8 mouse cellular contexts compared by ENCODE assay signal in the genomic region with DNA sequence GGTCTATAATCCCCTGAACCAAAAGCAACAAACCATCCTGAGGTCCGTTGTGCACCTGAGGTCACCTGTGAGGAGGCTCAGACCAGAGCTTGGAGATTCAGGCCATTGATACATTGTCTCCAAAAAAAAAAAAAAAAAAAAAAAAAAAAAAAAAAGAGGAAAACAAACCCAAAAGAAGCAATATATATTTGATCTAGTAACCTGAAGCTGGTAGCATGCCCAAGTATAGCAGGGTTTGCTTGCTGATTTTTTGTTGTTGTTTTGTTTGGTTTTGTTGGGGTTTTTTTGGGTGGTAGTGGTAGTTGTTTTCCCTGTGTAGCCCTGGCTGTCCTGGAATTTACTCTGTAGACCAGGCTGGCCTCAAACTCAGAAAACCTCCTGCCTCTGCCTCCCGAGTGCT. TPM values are rescaled to one million over a fixed set of nuclear protein-coding genes. Genes with fewer than 3 reads are reported as not detected.
DNase-seq lines count a peak whose midpoint lies in the region; ATAC-seq and TF ChIP-seq lines count a peak whose summit lies in the region.

No protein-coding gene starts in this region.

- H3K9me3 ChIP-seq in kidney, embryonic 14.5 days (ENCODE audit: control insufficient read depth, low read length), result no peaks in the 10 kb centered on the region
- no peaks in the 10 kb centered on the region for H3K9me3 ChIP-seq in MEL (replicated peaks; ENCODE audit: insufficient read depth, low read length)
- no peaks in the 10 kb centered on the region for H3K9me3 ChIP-seq in forebrain, embryonic 16.5 days (ENCODE audit: control insufficient read depth, low read length)
- H3K9me3 ChIP-seq in liver, embryonic 15.5 days (replicated peaks), result no peaks in the 10 kb centered on the region

- no peak overlapping the region for H3K27ac ChIP-seq in kidney, embryonic 14.5 days (ENCODE audit: low read depth, low read length)
- H3K27ac ChIP-seq in MEL (ENCODE audit: control insufficient read depth, low read depth, low read length), result no peak overlapping the region
- H3K27ac ChIP-seq in forebrain, embryonic 16.5 days (ENCODE audit: low read length), result no peak overlapping the region
- H3K27ac ChIP-seq in liver, embryonic 15.5 days (replicated peaks), result no peak overlapping the region

- peaks cover 26% of the 10 kb centered on the region for H3K79me2 ChIP-seq in MEL (ENCODE audit: control insufficient read depth, insufficient read depth, low read length, poor library complexity)

- DNase-seq in kidney, adult 8-10 months, result no peak
- DNase-seq in MEL (ENCODE audit: low read depth, low spot score), result no peak
- DNase-seq in frontal cortex, postnatal 14 days (ENCODE audit: low spot score in 2 of 2), result no peak
- DNase-seq in cerebellum, adult 8-10 months, result no peak
- DNase-seq in ovary, postnatal 14 days (ENCODE audit: low spot score), result no peak

- H3K9ac ChIP-seq in kidney, embryonic 14.5 days (ENCODE audit: low read depth, low read length), result peak overlapping the region; percentile 42; the same call in 1 of the 2 replicates
- H3K9ac ChIP-seq in MEL (ENCODE audit: control insufficient read depth, low read depth, low read length, poor library complexity, severe bottlenecking), result peak overlapping the region; percentile 28
- no peak overlapping the region for H3K9ac ChIP-seq in forebrain, embryonic 16.5 days (replicated peaks; ENCODE audit: low read depth, low read length)
- H3K9ac ChIP-seq in liver, embryonic 15.5 days, result peak overlapping the region; percentile 56

- no peak for TF ChIP-seq EP300 in MEL (IDR thresholded peaks at IDR 0.05; ENCODE audit: low read depth in 1 of 2, low read length in 2 of 2)

- no peak for TF ChIP-seq POLR2A in MEL (IDR thresholded peaks at IDR 0.05; ENCODE audit: control insufficient read depth in 1 of 2, insufficient read depth in 1 of 2, low read depth in 1 of 2, low read length in 2 of 2, poor library complexity in 1 of 2)

- H3K36me3 ChIP-seq in kidney, embryonic 14.5 days (ENCODE audit: control insufficient read depth, insufficient read depth, low read length), result peaks cover 8% of the 10 kb centered on the region; the same call in 1 of the 2 replicates
- H3K36me3 ChIP-seq in MEL (ENCODE audit: control insufficient read depth in 1 of 2, insufficient read depth in 2 of 2, low read length in 2 of 2), result peaks cover 6 to 8% of the 10 kb centered on the region in 2 experiments
- H3K36me3 ChIP-seq in forebrain, embryonic 16.5 days (ENCODE audit: control insufficient read depth, insufficient read depth), result no peaks in the 10 kb centered on the region
- H3K36me3 ChIP-seq in liver, embryonic 15.5 days (replicated peaks), result peaks cover 30% of the 10 kb centered on the region

- H3K27me3 ChIP-seq in kidney, embryonic 14.5 days (ENCODE audit: control insufficient read depth, insufficient read depth, low read length), result no peaks in the 10 kb centered on the region
- no peaks in the 10 kb centered on the region for H3K27me3 ChIP-seq in MEL (ENCODE audit: control insufficient read depth in 1 of 2, insufficient read depth in 2 of 2, low read length in 2 of 2)
- no peaks in the 10 kb centered on the region for H3K27me3 ChIP-seq in forebrain, embryonic 16.5 days (replicated peaks; ENCODE audit: control insufficient read depth, insufficient read depth, low read length)
- no peaks in the 10 kb centered on the region for H3K27me3 ChIP-seq in liver, embryonic 15.5 days

- no peak for TF ChIP-seq CTCF in MEL (IDR thresholded peaks at IDR 0.05 in 2 of 3, conservative IDR thresholded peaks at IDR 0.05 in 1 of 3; ENCODE audit: control insufficient read depth in 1 of 3, insufficient read depth in 1 of 3, low read depth in 2 of 3, low read length in 3 of 3, poor library complexity in 1 of 3, severe bottlenecking in 1 of 3)

- H3K4me1 ChIP-seq in kidney, embryonic 14.5 days (ENCODE audit: control insufficient read depth, insufficient read depth, low read length), result peaks cover 4% of the 10 kb centered on the region; the same call in 1 of the 2 replicates
- peaks cover 6 to 7% of the 10 kb centered on the region in 2 experiments; a peak in 3 of 4 replicates for H3K4me1 ChIP-seq in MEL (ENCODE audit: control insufficient read depth in 1 of 2, insufficient read depth in 2 of 2, low read length in 2 of 2)
- H3K4me1 ChIP-seq in forebrain, embryonic 16.5 days (replicated peaks; ENCODE audit: control insufficient read depth, insufficient read depth, low read length), result peaks cover 7% of the 10 kb centered on the region
- peaks cover 22% of the 10 kb centered on the region for H3K4me1 ChIP-seq in liver, embryonic 15.5 days (replicated peaks)

- H3K4me3 ChIP-seq in kidney, embryonic 14.5 days (ENCODE audit: low read length), result peak overlapping the region; percentile 65; the same call in 1 of the 2 replicates
- H3K4me3 ChIP-seq in MEL (ENCODE audit: control insufficient read depth in 1 of 2, insufficient read depth in 1 of 2, low read depth in 2 of 2, low read length in 2 of 2), result peak overlapping the region; percentile 53 to 93
- 0 out of 2 replicates have a peak overlapping the region, but pooled peaks have one; percentile 5 for H3K4me3 ChIP-seq in forebrain, embryonic 16.5 days (replicated peaks; ENCODE audit: low read length)
- H3K4me3 ChIP-seq in liver, embryonic 15.5 days (replicated peaks), result peak overlapping the region; percentile 82

- no peak for TF ChIP-seq RAD21 in MEL (IDR thresholded peaks at IDR 0.05; ENCODE audit: low read depth, low read length)

- WGBS in kidney, embryonic 14.5 days, result 78% methylated on average over 2 of the region's 2 CpGs
- 74% methylated on average over 2 of the region's 2 CpGs for WGBS in forebrain, embryonic 16.5 days
- WGBS in liver, embryonic 15.5 days (ENCODE audit: insufficient replicate concordance), result 64% methylated on average over 2 of the region's 2 CpGs

- ATAC-seq in kidney, embryonic 14.5 days (ENCODE audit: low FRiP score, low TSS enrichment), result no peak
- no peak for ATAC-seq in forebrain, embryonic 16.5 days
- ATAC-seq in liver, embryonic 15.5 days (ENCODE audit: insufficient read depth), result no peak

- peak overlapping the region; percentile 48 for H3K4me2 ChIP-seq in kidney, embryonic 14.5 days (replicated peaks; ENCODE audit: low read depth, low read length)
- H3K4me2 ChIP-seq in forebrain, embryonic 16.5 days (ENCODE audit: low read length), result 0 out of 2 replicates have a peak overlapping the region, but pooled peaks have one; percentile 26
- peak overlapping the region; percentile 75 for H3K4me2 ChIP-seq in liver, embryonic 15.5 days

TF ChIP-seq in MEL, 35 proteins besides CTCF, POLR2A, EP300 and RAD21:
- TF ChIP-seq ZNF384 (IDR thresholded peaks at IDR 0.05; ENCODE audit: low read depth, low read length), result peak; percentile 73
- no peak for TF ChIP-seq USF2 (IDR thresholded peaks at IDR 0.05; ENCODE audit: borderline replicate concordance in 1 of 2, insufficient read depth in 1 of 2, low read depth in 1 of 2, low read length in 2 of 2)

RNA-seq across cellular contexts. Expression of a gene that starts 1.5 kb away (rescaled TPM):
- 6.9 and 11.2 TPM in 2 replicates for polyA plus RNA-seq in kidney, embryonic 14.5 days (2014; fragmentation: Nextera tagmentation; extraction: Ambion mirVana)
- total RNA-seq in MEL (2012; rRNA removed), result 10.6 and 10.8 TPM in 2 replicates
- 100 to 1,000 TPM in 1 of 2 experiments, 10 to 100 TPM in 1; 45.4 to 111 TPM for polyA plus RNA-seq in MEL (2012; ENCODE audit: insufficient read depth in 1 of 2, insufficient read length in 2 of 2, low read depth in 1 of 2, low replicate concordance in 2 of 2, missing spikeins in 1 of 2)
- 3.1 and 6.8 TPM in 2 replicates for polyA plus RNA-seq in forebrain, embryonic 16.5 days (2015; fragmentation: Nextera tagmentation; extraction: Ambion mirVana)
- 5.2 and 5.9 TPM in 2 replicates for polyA plus RNA-seq in liver, embryonic 15.5 days (2015; fragmentation: Nextera tagmentation; extraction: Ambion mirVana)

RNA-seq across cellular contexts. Expression of a gene that starts 14.5 kb away (rescaled TPM):
- polyA plus RNA-seq in kidney, embryonic 14.5 days (2014; fragmentation: Nextera tagmentation; extraction: Ambion mirVana), result 6.0 TPM in 2 replicates
- 2.9 and 3.0 TPM in 2 replicates for total RNA-seq in MEL (2012; rRNA removed)
- 1 to 10 TPM in 1 of 2 experiments, not detected in 1; 9.5 TPM for polyA plus RNA-seq in MEL (2012; ENCODE audit: insufficient read depth in 1 of 2, insufficient read length in 2 of 2, low read depth in 1 of 2, low replicate concordance in 2 of 2, missing spikeins in 1 of 2)
- 16.2 and 19.7 TPM in 2 replicates for polyA plus RNA-seq in forebrain, embryonic 16.5 days (2015; fragmentation: Nextera tagmentation; extraction: Ambion mirVana)
- polyA plus RNA-seq in liver, embryonic 15.5 days (2015; fragmentation: Nextera tagmentation; extraction: Ambion mirVana), result 1.8 and 2.6 TPM in 2 replicates

RNA-seq across cellular contexts. Expression of a gene that starts 21.0 kb away (rescaled TPM):
- polyA plus RNA-seq in kidney, embryonic 14.5 days (2014; fragmentation: Nextera tagmentation; extraction: Ambion mirVana), result 164 and 182 TPM in 2 replicates
- 54.2 and 66.8 TPM in 2 replicates for total RNA-seq in MEL (2012; rRNA removed)
- 100 to 1,000 TPM in 1 of 2 experiments, not detected in 1; 220 TPM for polyA plus RNA-seq in MEL (2012; ENCODE audit: insufficient read depth in 1 of 2, insufficient read length in 2 of 2, low read depth in 1 of 2, low replicate concordance in 2 of 2, missing spikeins in 1 of 2)
- polyA plus RNA-seq in forebrain, embryonic 16.5 days (2015; fragmentation: Nextera tagmentation; extraction: Ambion mirVana), result 137 and 138 TPM in 2 replicates
- polyA plus RNA-seq in liver, embryonic 15.5 days (2015; fragmentation: Nextera tagmentation; extraction: Ambion mirVana), result 85.9 and 86.7 TPM in 2 replicates

RNA-seq across cellular contexts. Expression of a gene that starts 22.7 kb away (rescaled TPM):
- 2.6 and 3.5 TPM in 2 replicates for polyA plus RNA-seq in kidney, embryonic 14.5 days (2014; fragmentation: Nextera tagmentation; extraction: Ambion mirVana)
- 2.7 TPM in 2 replicates for total RNA-seq in MEL (2012; rRNA removed)
- polyA plus RNA-seq in MEL (2012; ENCODE audit: insufficient read depth in 1 of 2, insufficient read length in 2 of 2, low read depth in 1 of 2, low replicate concordance in 2 of 2, missing spikeins in 1 of 2), result 10 to 100 TPM in 1 of 2 experiments, not detected in 1; 24.6 TPM
- 5.4 and 5.8 TPM in 2 replicates for polyA plus RNA-seq in forebrain, embryonic 16.5 days (2015; fragmentation: Nextera tagmentation; extraction: Ambion mirVana)
- 0.21 and 0.28 TPM in 2 replicates for polyA plus RNA-seq in liver, embryonic 15.5 days (2015; fragmentation: Nextera tagmentation; extraction: Ambion mirVana)

RNA-seq across cellular contexts. Expression of a gene that starts 54.6 kb away (rescaled TPM):
- polyA plus RNA-seq in kidney, embryonic 14.5 days (2014; fragmentation: Nextera tagmentation; extraction: Ambion mirVana), result 6.3 and 12.8 TPM in 2 replicates
- 10.9 and 13.4 TPM in 2 replicates for total RNA-seq in MEL (2012; rRNA removed)
- 10 to 100 TPM in 1 of 2 experiments, not detected in 1; 10.7 TPM for polyA plus RNA-seq in MEL (2012; ENCODE audit: insufficient read depth in 1 of 2, insufficient read length in 2 of 2, low read depth in 1 of 2, low replicate concordance in 2 of 2, missing spikeins in 1 of 2)
- 17.5 and 19.1 TPM in 2 replicates for polyA plus RNA-seq in forebrain, embryonic 16.5 days (2015; fragmentation: Nextera tagmentation; extraction: Ambion mirVana)
- polyA plus RNA-seq in liver, embryonic 15.5 days (2015; fragmentation: Nextera tagmentation; extraction: Ambion mirVana), result 5.0 and 5.8 TPM in 2 replicates

Comparison
In these comparisons a context has a peak if more than half of its experiments do, and no peak if none do; other contexts are left out.
1. H3K4me3 ChIP-seq: peak in every context shown above with its lines; median percentile 82 in liver, embryonic 15.5 days; 73 in MEL; 65 in kidney, embryonic 14.5 days; 5 in forebrain, embryonic 16.5 days.